Mouse (Mus musculus) ES-Bruce4 (cell line): Measurements from ENCODE around the gene Slc16a4.

Source experiments
- CTCF ChIP-seq: IDR thresholded peaks from one replicate; pipeline ENCODE4 v1.8.1; 2011; ENCODE audit warnings: low read depth, low read length
- EP300 ChIP-seq: IDR thresholded peaks from 2 replicates; pipeline ENCODE4 v1.6.1; 2011; ENCODE audit warnings: low read depth, low read length; ENCODE audit not compliant: insufficient read depth
- POLR2A ChIP-seq: IDR thresholded peaks from one replicate; pipeline ENCODE4 v1.8.1; 2011; ENCODE audit warnings: low read length; ENCODE audit not compliant: insufficient read depth

- TF ChIP-seq POLR2A (no peak), CTCF (no peak), EP300 (no peak)
Measured at GRCm38 (mm10) chr3:107360341-107360740, 69.3 kb downstream of the Slc16a4 start.
